Mouse (Mus musculus): ENCODE data around the gene Tcta.

Tcta gene

GRCm38 (mm10) chr9:108271941-108272340 is 34.0 kb downstream of the Tcta start:
- no peak for DNase-seq (ENCODE audit: low read depth, low spot score)

GRCm38 (mm10) chr9:108268701-108269100 is 37.3 kb downstream of the Tcta start:
- peak; percentile 39 for DNase-seq (ENCODE audit: low read depth, low spot score)

GRCm38 (mm10) chr9:108267691-108268090 is 38.3 kb downstream of the Tcta start:
- no peak for DNase-seq (ENCODE audit: low read depth, low spot score)

- DNase-seq (ENCODE audit: low read depth, low spot score), result peak; percentile 70
Observed at GRCm38 (mm10) chr9:108266261-108266935, 39.6 kb downstream of the Tcta start.

DNA sequence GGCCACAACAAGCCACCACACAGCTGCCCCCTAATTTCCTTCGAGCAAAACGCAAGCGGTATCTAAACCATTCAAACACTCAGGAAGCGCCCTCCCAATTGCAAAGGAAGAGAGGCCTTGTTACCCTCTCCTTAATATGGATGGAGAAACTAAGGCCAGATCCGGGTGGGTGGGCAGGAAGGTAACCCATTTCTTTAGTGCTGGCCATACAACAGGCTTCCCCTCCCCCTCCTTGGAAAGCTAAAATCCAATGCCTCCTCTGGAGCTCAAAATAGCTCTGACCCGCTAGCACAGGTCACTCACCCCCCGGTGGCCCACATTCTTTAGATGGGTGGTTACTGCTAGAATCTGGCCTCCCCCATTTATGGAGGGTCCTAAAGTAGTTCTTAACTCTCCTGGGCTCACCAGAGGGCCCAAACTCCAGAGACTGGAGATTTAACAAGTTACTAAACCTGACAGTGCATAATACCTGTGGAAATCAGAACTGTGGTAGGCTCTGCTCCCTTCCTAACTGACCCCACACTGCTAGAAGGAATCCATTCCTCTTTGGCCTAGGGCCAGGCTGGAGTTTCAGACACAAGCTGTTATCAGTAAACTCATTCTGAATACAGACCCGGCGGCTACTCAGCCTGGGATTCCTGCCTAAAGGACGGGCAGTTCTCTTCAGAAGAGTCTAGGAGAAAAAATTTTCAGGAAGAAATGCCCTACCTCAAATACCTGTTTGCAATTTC is 41.6 kb downstream of the Tcta start:
- DNase-seq (ENCODE audit: low read depth, low spot score), result peak; percentile 51

DNA sequence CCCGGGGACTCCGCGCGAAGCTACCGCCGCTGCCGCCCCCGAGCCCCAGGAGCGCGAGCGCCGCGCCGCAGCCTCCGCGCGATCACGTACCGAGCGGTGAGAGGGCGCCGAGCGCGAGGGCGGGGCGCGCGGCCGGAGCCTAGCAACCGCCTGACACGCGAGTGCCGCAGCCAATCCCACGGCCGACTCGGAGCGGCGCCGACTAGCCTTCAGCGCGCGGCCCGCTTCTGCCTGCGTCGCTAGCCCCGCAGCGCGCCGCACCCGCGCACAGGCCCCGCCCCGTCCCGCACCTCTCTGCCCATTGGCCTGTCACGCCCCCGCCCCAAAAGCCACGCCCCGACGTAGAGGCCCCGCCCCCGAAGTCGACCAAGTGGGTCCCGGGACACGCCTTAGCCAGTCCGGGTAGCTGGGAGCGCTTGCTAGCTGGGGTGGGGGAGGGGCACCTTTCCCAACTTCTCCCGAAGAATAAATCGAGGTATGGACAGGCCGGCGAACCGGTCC is 42.2 kb downstream of the Tcta start, which contains the start of gene Dag1:
TSS of gene Dag1 (minus strand) at position 269 of the 501 bp plus-strand sequence.
- peak; percentile 99 for DNase-seq (ENCODE audit: low read depth, low spot score)

- peak; percentile 40 for DNase-seq (ENCODE audit: low read depth, low spot score)
Observed at GRCm38 (mm10) chr9:108263131-108263681, 42.8 kb downstream of the Tcta start.

DNA sequence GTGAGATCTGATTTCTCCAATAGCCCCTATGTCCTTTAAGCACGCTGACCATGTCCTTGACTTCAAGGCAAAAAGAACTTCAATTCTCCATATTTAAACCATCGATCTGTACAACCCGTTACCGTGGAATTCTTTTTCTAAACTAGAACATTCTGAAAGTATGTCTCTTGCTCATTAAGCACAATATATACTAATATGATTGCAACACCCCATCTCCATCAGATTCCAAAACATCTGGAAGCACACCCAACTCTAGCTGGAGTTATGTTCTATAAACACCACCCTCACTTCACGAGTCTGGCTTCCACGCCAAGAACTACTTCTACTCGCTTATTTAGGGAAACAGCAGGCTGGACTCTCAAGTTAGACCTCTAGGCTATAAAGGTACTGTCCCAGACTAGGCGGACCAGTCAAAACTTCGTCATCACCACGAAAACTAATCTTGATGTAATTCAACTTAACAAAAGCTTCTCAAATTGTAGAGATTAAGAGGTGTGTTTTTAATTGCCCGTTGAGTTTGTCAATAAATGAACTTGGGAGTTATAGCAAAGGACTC is 43.4 kb downstream of the Tcta start:
- no peak for DNase-seq (ENCODE audit: low read depth, low spot score)

- no peak for DNase-seq (ENCODE audit: low read depth, low spot score)
Observed at GRCm38 (mm10) chr9:108261865-108262264, 44.1 kb downstream of the Tcta start.

DNA sequence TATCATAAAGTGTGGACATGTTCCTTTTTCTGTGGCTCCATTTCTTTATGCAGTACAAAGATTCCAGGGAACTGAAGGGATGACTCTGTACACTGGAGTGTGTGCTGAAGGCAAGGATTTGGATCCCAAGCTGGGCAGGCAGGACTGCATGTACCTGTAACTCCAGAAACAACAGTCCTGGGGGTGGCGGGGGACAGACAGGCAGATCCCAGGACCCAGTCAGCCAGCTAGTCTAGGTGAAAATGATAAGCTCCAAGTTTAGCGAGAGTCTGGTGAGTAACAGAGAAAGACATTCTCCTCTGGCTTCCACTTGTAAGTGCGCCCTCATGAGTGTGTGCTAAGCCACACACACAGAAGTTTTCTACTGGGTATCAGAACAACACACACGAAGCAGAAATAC is 45.4 kb downstream of the Tcta start:
- no peak for DNase-seq (ENCODE audit: low read depth, low spot score)

Measured in ZHBTc4 (cell line).